Mouse (Mus musculus): ENCODE measurements around the gene Lnpep.

GRCm38 (mm10) chr17:17618463-17618862, 6.4 kb downstream of the Lnpep start:
- no peak for TF ChIP-seq CTCF (conservative IDR thresholded peaks at IDR 0.05; ENCODE audit: insufficient read depth, insufficient read length, low read depth, low read length)
- TF ChIP-seq POLR2A (IDR thresholded peaks at IDR 0.05; ENCODE audit: low read depth, low read length), result no peak
